Mouse (Mus musculus): ENCODE results near the gene Atp9a. TPM values are rescaled to one million over a fixed set of nuclear protein-coding genes. Genes with fewer than 3 reads are reported as not detected.

Atp9a gene
- polyA plus RNA-seq, 1 experiment = 41.6 TPM

- Histone ChIP-seq H3K4me3 (no peak overlapping the region), H3K79me2 (ENCODE audit: control insufficient read depth, insufficient read depth) (no peaks in the 10 kb centered on the region), H3K4me2 (ENCODE audit: low read depth) (no peak overlapping the region), H3K27me3 (ENCODE audit: control insufficient read depth, insufficient read depth, insufficient read length) (no peaks in the 10 kb centered on the region), H3K36me3 (ENCODE audit: control insufficient read depth, insufficient read depth) (no peaks in the 10 kb centered on the region), H3ac (ENCODE audit: control insufficient read depth, insufficient read length) (no peak overlapping the region)
- no peak for TF ChIP-seq USF1 (IDR thresholded peaks at IDR 0.05; ENCODE audit: low read depth)
- no peak for TF ChIP-seq MAX (IDR thresholded peaks at IDR 0.05; ENCODE audit: low read depth)
- TF ChIP-seq TCF3 (IDR thresholded peaks at IDR 0.05; ENCODE audit: insufficient read length, low read depth) = no peak
- TF ChIP-seq POLR2AphosphoS2 (IDR thresholded peaks at IDR 0.05; ENCODE audit: insufficient read length, low read depth) = no peak
- TF ChIP-seq REST (IDR thresholded peaks at IDR 0.05; ENCODE audit: insufficient read depth, insufficient read length) = no peak
- no peak for TF ChIP-seq MYOD1 (IDR thresholded peaks at IDR 0.05; ENCODE audit: control insufficient read depth in 1 of 3, insufficient read length in 2 of 3, low read depth in 2 of 3)
- TF ChIP-seq MYOG (IDR thresholded peaks at IDR 0.05; ENCODE audit: control insufficient read depth in 1 of 3, insufficient read depth in 1 of 3, insufficient read length in 2 of 3, low read depth in 2 of 3) = no peak
- no peak for TF ChIP-seq E2F4 (IDR thresholded peaks at IDR 0.05; ENCODE audit: insufficient read depth)
- TF ChIP-seq CEBPB (IDR thresholded peaks at IDR 0.05; ENCODE audit: insufficient read depth, poor library complexity, severe bottlenecking) = no peak
- TF ChIP-seq SRF (IDR thresholded peaks at IDR 0.05; ENCODE audit: control insufficient read depth, insufficient read length, low read depth) = no peak
- no peak for TF ChIP-seq POLR2A (IDR thresholded peaks at IDR 0.05; ENCODE audit: insufficient read length, low read depth)
- TF ChIP-seq TCF12 (IDR thresholded peaks at IDR 0.05; ENCODE audit: insufficient read depth, poor library complexity, severe bottlenecking) = no peak
Measured at GRCm38 (mm10) chr2:168587159-168587558, 155.1 kb downstream of the Atp9a start.

GRCm38 (mm10) chr2:168586512-168586911, 155.7 kb downstream of the Atp9a start:
- H3ac ChIP-seq (ENCODE audit: control insufficient read depth, insufficient read length) = no peak overlapping the region
- TF ChIP-seq SRF (IDR thresholded peaks at IDR 0.05; ENCODE audit: control insufficient read depth, insufficient read length, low read depth) (no peak), POLR2A (IDR thresholded peaks at IDR 0.05; ENCODE audit: insufficient read length, low read depth) (no peak), MAX (IDR thresholded peaks at IDR 0.05; ENCODE audit: low read depth) (no peak), USF1 (IDR thresholded peaks at IDR 0.05; ENCODE audit: low read depth) (no peak), TCF3 (IDR thresholded peaks at IDR 0.05; ENCODE audit: insufficient read length, low read depth) (no peak), CEBPB (IDR thresholded peaks at IDR 0.05; ENCODE audit: insufficient read depth, poor library complexity, severe bottlenecking) (no peak), TCF12 (IDR thresholded peaks at IDR 0.05; ENCODE audit: insufficient read depth, poor library complexity, severe bottlenecking) (no peak), E2F4 (IDR thresholded peaks at IDR 0.05; ENCODE audit: insufficient read depth) (no peak), REST (IDR thresholded peaks at IDR 0.05; ENCODE audit: insufficient read depth, insufficient read length) (no peak)
- no peaks in the 10 kb centered on the region for H3K36me3 ChIP-seq (ENCODE audit: control insufficient read depth, insufficient read depth)
- no peaks in the 10 kb centered on the region for H3K79me2 ChIP-seq (ENCODE audit: control insufficient read depth, insufficient read depth)
- H3K27me3 ChIP-seq (ENCODE audit: control insufficient read depth, insufficient read depth, insufficient read length) = no peaks in the 10 kb centered on the region
- H3K4me3 ChIP-seq = no peak overlapping the region
- H3K4me2 ChIP-seq (ENCODE audit: low read depth) = no peak overlapping the region

DNA sequence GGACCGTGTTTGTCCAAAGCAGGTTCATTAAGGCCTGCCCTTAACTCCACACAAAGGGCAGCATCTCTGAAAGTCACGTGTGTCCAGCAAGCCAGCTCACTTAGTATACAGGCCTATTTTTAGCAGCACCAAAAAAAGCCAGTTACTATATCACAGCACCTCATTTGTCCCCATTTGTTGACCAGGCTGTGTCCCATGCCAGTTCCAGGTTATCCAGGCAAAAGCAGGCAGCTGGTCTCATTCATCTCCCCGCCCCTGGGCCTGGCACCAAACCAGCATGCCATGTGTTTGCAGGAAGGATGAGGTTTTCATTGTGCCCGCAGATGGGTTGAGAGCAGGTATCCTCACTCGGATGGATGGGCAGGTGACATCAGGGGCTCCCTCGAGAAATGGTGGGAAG, 157.4 kb downstream of the Atp9a start:
- Histone ChIP-seq H3ac (ENCODE audit: control insufficient read depth, insufficient read length) (no peak overlapping the region), H3K4me3 (no peak overlapping the region), H3K27me3 (ENCODE audit: control insufficient read depth, insufficient read depth, insufficient read length) (no peaks in the 10 kb centered on the region), H3K36me3 (ENCODE audit: control insufficient read depth, insufficient read depth) (no peaks in the 10 kb centered on the region), H3K79me2 (ENCODE audit: control insufficient read depth, insufficient read depth) (no peaks in the 10 kb centered on the region), H3K4me2 (ENCODE audit: low read depth) (no peak overlapping the region)
- TF ChIP-seq MYOG (IDR thresholded peaks at IDR 0.05; ENCODE audit: control insufficient read depth in 1 of 3, insufficient read depth in 1 of 3, insufficient read length in 2 of 3, low read depth in 2 of 3) (peak in 1 of 3 experiments; percentile 79), TCF12 (IDR thresholded peaks at IDR 0.05; ENCODE audit: insufficient read depth, poor library complexity, severe bottlenecking) (no peak), MAX (IDR thresholded peaks at IDR 0.05; ENCODE audit: low read depth) (no peak), SRF (IDR thresholded peaks at IDR 0.05; ENCODE audit: control insufficient read depth, insufficient read length, low read depth) (no peak), POLR2A (IDR thresholded peaks at IDR 0.05; ENCODE audit: insufficient read length, low read depth) (no peak), POLR2AphosphoS2 (IDR thresholded peaks at IDR 0.05; ENCODE audit: insufficient read length, low read depth) (no peak), USF1 (IDR thresholded peaks at IDR 0.05; ENCODE audit: low read depth) (no peak), TCF3 (IDR thresholded peaks at IDR 0.05; ENCODE audit: insufficient read length, low read depth) (no peak), REST (IDR thresholded peaks at IDR 0.05; ENCODE audit: insufficient read depth, insufficient read length) (no peak), E2F4 (IDR thresholded peaks at IDR 0.05; ENCODE audit: insufficient read depth) (no peak), MYOD1 (IDR thresholded peaks at IDR 0.05; ENCODE audit: control insufficient read depth in 1 of 3, insufficient read length in 2 of 3, low read depth in 2 of 3) (peak in 2 of 3 experiments; percentile 28 to 73), CEBPB (IDR thresholded peaks at IDR 0.05; ENCODE audit: insufficient read depth, poor library complexity, severe bottlenecking) (no peak)

Other genes with a start within 250 kb of the Atp9a start
- gene Nfatc2, start 140.8 kb downstream of the Atp9a start, polyA plus RNA-seq (2012; fragmentation: generic; extraction: Trizol) = 0.55 TPM
- not detected for gene Sall4, start 25.5 kb upstream of the Atp9a start, polyA plus RNA-seq (2012; fragmentation: generic; extraction: Trizol)
- gene Zfp64, start 213.2 kb upstream of the Atp9a start, polyA plus RNA-seq (2012; fragmentation: generic; extraction: Trizol) = 22.6 TPM

Data from myocyte (in vitro differentiated cells).